Mouse (Mus musculus): ENCODE measurements at regions not wholly inside any gene's neighbourhood (a gene's known extent, or its start where the extent isn't known, plus 50 kb on each side); places are given as distances from the start of the nearest gene placed in this dataset.

- 76% methylated on average over 2 of the region's 2 CpGs for WGBS
- Histone ChIP-seq H3K27me3 (no peaks in the 10 kb centered on the region), H3K9me3 (no peaks in the 10 kb centered on the region), H3K4me2 (no peak overlapping the region), H3K36me3 (no peaks in the 10 kb centered on the region), H3K9ac (replicated peaks) (no peak overlapping the region), H3K4me3 (replicated peaks) (no peak overlapping the region), H3K27ac (no peak overlapping the region), H3K4me1 (replicated peaks) (no peaks in the 10 kb centered on the region)
- ATAC-seq (ENCODE audit: insufficient number of reproducible peaks, insufficient read depth, low FRiP score, low TSS enrichment, low read depth): no peak
These were observed 165.1 kb upstream of the Pdcd1 start for GRCm38 (mm10) chr1:94217407-94217806.

- WGBS: 82% methylated on average over 4 of the region's 4 CpGs
- Histone ChIP-seq H3K4me3 (replicated peaks) (no peak overlapping the region), H3K9me3 (no peaks in the 10 kb centered on the region), H3K4me2 (no peak overlapping the region), H3K36me3 (no peaks in the 10 kb centered on the region), H3K27me3 (no peaks in the 10 kb centered on the region), H3K4me1 (replicated peaks) (no peaks in the 10 kb centered on the region), H3K9ac (replicated peaks) (no peak overlapping the region), H3K27ac (no peak overlapping the region)
- no peak for ATAC-seq (ENCODE audit: insufficient number of reproducible peaks, insufficient read depth, low FRiP score, low TSS enrichment, low read depth)
These were observed 156.6 kb upstream of the Pdcd1 start for GRCm38 (mm10) chr1:94208929-94209328.

DNA sequence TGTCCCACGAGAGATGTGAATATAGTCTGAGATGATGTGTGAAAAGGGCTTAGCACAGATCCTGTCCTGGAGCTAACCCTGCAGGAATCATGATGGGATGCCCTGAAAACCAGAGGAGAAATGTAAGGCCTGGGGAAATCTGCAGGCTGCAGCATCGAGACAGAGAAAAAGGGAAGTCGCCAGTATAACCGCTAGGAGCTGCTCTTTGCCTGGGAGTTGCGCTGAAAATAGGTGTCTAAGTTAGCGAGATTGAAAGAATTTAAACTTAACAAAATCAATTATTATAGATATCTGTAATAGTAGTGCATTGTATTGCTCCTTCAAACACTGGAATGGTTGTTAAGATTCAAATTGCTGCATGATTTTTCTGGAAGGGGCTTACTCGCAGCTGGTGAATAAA is 155.5 kb upstream of the Pdcd1 start:
- no peak for ATAC-seq (ENCODE audit: insufficient number of reproducible peaks, insufficient read depth, low FRiP score, low TSS enrichment, low read depth)
- H3K36me3 ChIP-seq: no peaks in the 10 kb centered on the region
- H3K27ac ChIP-seq: no peak overlapping the region
- no peaks in the 10 kb centered on the region for H3K9me3 ChIP-seq
- no peak overlapping the region for H3K9ac ChIP-seq (replicated peaks)
- WGBS: 90% methylated on average over 7 of the region's 7 CpGs
- H3K4me1 ChIP-seq (replicated peaks): no peaks in the 10 kb centered on the region
- H3K4me2 ChIP-seq: no peak overlapping the region
- H3K27me3 ChIP-seq: no peaks in the 10 kb centered on the region
- H3K4me3 ChIP-seq (replicated peaks): no peak overlapping the region

DNA sequence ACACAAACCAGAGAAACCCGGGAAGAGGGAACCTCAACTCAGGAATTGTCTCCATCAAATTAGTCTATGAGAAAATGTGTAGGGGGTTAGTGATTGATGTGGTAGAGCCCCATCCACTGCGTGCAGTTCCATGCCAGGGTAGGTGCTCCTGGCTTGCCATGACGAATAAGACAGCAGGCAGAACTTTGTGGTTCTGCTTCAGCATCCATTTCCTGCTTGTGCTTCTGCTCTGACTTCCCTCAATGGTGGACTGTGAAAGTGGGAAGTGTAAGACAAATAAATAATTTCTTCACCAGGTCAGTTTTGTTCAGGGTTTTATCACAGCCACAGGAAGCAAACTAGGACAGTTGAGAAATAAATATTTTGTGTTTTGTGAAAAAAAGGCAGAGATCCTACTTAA is 150.9 kb upstream of the Pdcd1 start:
- ATAC-seq (ENCODE audit: insufficient number of reproducible peaks, insufficient read depth, low FRiP score, low TSS enrichment, low read depth): no peak
- H3K4me3 ChIP-seq (replicated peaks): no peak overlapping the region
- no peak overlapping the region for H3K9ac ChIP-seq (replicated peaks)
- H3K27ac ChIP-seq: no peak overlapping the region
- H3K9me3 ChIP-seq: no peaks in the 10 kb centered on the region
- H3K4me2 ChIP-seq: no peak overlapping the region
- no peaks in the 10 kb centered on the region for H3K4me1 ChIP-seq (replicated peaks)
- H3K27me3 ChIP-seq: no peaks in the 10 kb centered on the region
- no peaks in the 10 kb centered on the region for H3K36me3 ChIP-seq
- 86% methylated on average over 3 of the region's 3 CpGs for WGBS

GRCm38 (mm10) chr1:94183876-94184275 is 131.5 kb upstream of the Pdcd1 start:
- ATAC-seq (ENCODE audit: insufficient number of reproducible peaks, insufficient read depth, low FRiP score, low TSS enrichment, low read depth): no peak

GRCm38 (mm10) chr1:94149958-94150357 is 97.6 kb upstream of the Pdcd1 start:
- Histone ChIP-seq H3K27me3 (no peaks in the 10 kb centered on the region), H3K4me1 (replicated peaks) (no peaks in the 10 kb centered on the region), H3K4me2 (no peak overlapping the region), H3K4me3 (replicated peaks) (no peak overlapping the region), H3K9me3 (no peaks in the 10 kb centered on the region), H3K9ac (replicated peaks) (no peak overlapping the region), H3K27ac (no peak overlapping the region), H3K36me3 (no peaks in the 10 kb centered on the region)
- WGBS: 90% methylated on average over 4 of the region's 4 CpGs
- no peak for ATAC-seq (ENCODE audit: insufficient number of reproducible peaks, insufficient read depth, low FRiP score, low TSS enrichment, low read depth)

More at GRCm38 (mm10) chr1:94183876-94184275, 131.5 kb upstream of the Pdcd1 start:
- no peaks in the 10 kb centered on the region for H3K4me1 ChIP-seq (replicated peaks)
- no peak overlapping the region for H3K27ac ChIP-seq
- H3K27me3 ChIP-seq: no peaks in the 10 kb centered on the region
- 79% methylated on average over 2 of the region's 2 CpGs for WGBS
- H3K36me3 ChIP-seq: no peaks in the 10 kb centered on the region
- no peak overlapping the region for H3K4me3 ChIP-seq (replicated peaks)
- no peak overlapping the region for H3K4me2 ChIP-seq
- no peak overlapping the region for H3K9ac ChIP-seq (replicated peaks)
- H3K9me3 ChIP-seq: no peaks in the 10 kb centered on the region

DNA sequence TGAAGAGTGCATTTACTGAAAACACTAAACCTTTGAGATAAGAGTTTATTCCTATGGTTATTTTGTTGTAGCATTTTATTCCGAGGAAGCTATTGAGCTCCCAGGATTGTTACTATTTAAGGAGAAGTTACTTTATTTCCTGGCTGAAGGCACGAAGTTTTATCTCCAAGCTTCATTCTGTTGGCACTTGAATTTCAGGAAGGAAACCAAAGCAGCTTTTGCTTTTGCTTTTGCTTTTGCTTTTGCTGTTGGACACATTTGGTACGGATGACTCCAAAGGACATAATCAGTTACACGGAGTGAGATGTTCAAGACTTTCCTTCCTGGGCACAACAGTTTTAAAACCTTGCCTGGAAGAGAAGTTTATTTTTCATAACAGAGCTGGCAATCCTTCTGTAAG is 94.7 kb upstream of the Pdcd1 start:
- H3K36me3 ChIP-seq: no peaks in the 10 kb centered on the region
- no peak overlapping the region for H3K4me2 ChIP-seq
- H3K27ac ChIP-seq: no peak overlapping the region
- H3K4me3 ChIP-seq (replicated peaks): no peak overlapping the region
- H3K4me1 ChIP-seq (replicated peaks): no peaks in the 10 kb centered on the region
- no peak overlapping the region for H3K9ac ChIP-seq (replicated peaks)
- no peaks in the 10 kb centered on the region for H3K9me3 ChIP-seq
- ATAC-seq (ENCODE audit: insufficient number of reproducible peaks, insufficient read depth, low FRiP score, low TSS enrichment, low read depth): no peak
- 84% methylated on average over 4 of the region's 4 CpGs for WGBS
- H3K27me3 ChIP-seq: no peaks in the 10 kb centered on the region

DNA sequence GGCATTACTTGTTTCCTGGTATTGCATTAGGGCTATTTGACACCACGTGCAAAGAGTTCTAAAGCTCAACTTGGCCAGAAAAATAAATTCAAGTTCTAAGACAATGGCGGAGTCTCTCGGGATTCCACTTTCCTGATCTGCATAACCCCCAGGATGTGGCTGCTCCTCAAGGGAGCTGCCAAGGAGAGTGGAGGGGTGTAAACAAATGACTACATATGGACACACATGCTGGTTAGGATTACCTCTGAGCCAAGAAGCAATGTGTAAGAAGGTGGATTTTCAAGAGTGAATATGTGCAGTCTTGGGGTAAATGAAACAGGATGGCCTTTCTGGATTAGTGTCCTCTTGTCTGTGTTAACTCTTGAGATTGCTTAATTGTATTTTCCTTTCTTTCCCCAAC is 88.2 kb upstream of the Pdcd1 start:
- no peak for ATAC-seq (ENCODE audit: insufficient number of reproducible peaks, insufficient read depth, low FRiP score, low TSS enrichment, low read depth)
- H3K27ac ChIP-seq: no peak overlapping the region
- H3K27me3 ChIP-seq: no peaks in the 10 kb centered on the region
- no peak overlapping the region for H3K4me3 ChIP-seq (replicated peaks)
- no peak overlapping the region for H3K4me2 ChIP-seq
- 77% methylated on average over 3 of the region's 3 CpGs for WGBS
- H3K9ac ChIP-seq (replicated peaks): no peak overlapping the region
- no peaks in the 10 kb centered on the region for H3K4me1 ChIP-seq (replicated peaks)
- H3K9me3 ChIP-seq: no peaks in the 10 kb centered on the region
- H3K36me3 ChIP-seq: no peaks in the 10 kb centered on the region

GRCm38 (mm10) chr1:94139445-94140062 is 87.2 kb upstream of the Pdcd1 start:
- Histone ChIP-seq H3K9ac (replicated peaks) (no peak overlapping the region), H3K4me1 (replicated peaks) (no peaks in the 10 kb centered on the region), H3K4me3 (replicated peaks) (no peak overlapping the region), H3K4me2 (no peak overlapping the region), H3K36me3 (no peaks in the 10 kb centered on the region), H3K9me3 (no peaks in the 10 kb centered on the region), H3K27ac (no peak overlapping the region), H3K27me3 (no peaks in the 10 kb centered on the region)
- 83% methylated on average over 5 of the region's 5 CpGs for WGBS
- ATAC-seq (ENCODE audit: insufficient number of reproducible peaks, insufficient read depth, low FRiP score, low TSS enrichment, low read depth): no peak

GRCm38 (mm10) chr1:94136731-94137130 is 84.4 kb upstream of the Pdcd1 start:
- Histone ChIP-seq H3K4me2 (no peak overlapping the region), H3K27me3 (no peaks in the 10 kb centered on the region), H3K36me3 (no peaks in the 10 kb centered on the region), H3K27ac (no peak overlapping the region), H3K4me1 (replicated peaks) (no peaks in the 10 kb centered on the region), H3K4me3 (replicated peaks) (no peak overlapping the region), H3K9me3 (no peaks in the 10 kb centered on the region), H3K9ac (replicated peaks) (no peak overlapping the region)
- no peak for ATAC-seq (ENCODE audit: insufficient number of reproducible peaks, insufficient read depth, low FRiP score, low TSS enrichment, low read depth)
- WGBS: 83% methylated on average over 8 of the region's 8 CpGs
